In genomic region chr9:46158273-46158813, GRCm38 (mm10) we compare ENCODE assay signal across 19 mouse cellular contexts.
DNase-seq lines count a peak whose midpoint lies in the region; ATAC-seq and TF ChIP-seq lines count a peak whose summit lies in the region.
"Had no signal": no experiment of that assay in that cellular context is flagged by ENCODE, and none has a peak within 500 bp of the region (broad histone marks: within the 10 kb centered on the region; RNA-seq: fewer than 3 reads in every experiment).

No protein-coding gene starts in this region.

- no peak overlapping the region for H3K4me2 ChIP-seq in liver, embryonic 16.5 days (ENCODE audit: low read depth, low read length)
- no peak overlapping the region for H3K4me2 ChIP-seq in liver, embryonic 12.5 days
- no peak overlapping the region for H3K4me2 ChIP-seq in lung, embryonic 15.5 days
- H3K4me2 ChIP-seq: forebrain, embryonic 13.5 days; heart, embryonic 12.5 days; midbrain, embryonic 13.5 days; neural tube, embryonic 15.5 days had no signal

- no peak overlapping the region for H3K4me3 ChIP-seq in liver, embryonic 16.5 days (ENCODE audit: low read depth, low read length)
- no peak overlapping the region for H3K4me3 ChIP-seq in liver, embryonic 12.5 days
- H3K4me3 ChIP-seq in lung, embryonic 15.5 days: no peak overlapping the region
- H3K4me3 ChIP-seq in heart, adult 2 months: no peak overlapping the region
- H3K4me3 ChIP-seq: forebrain, embryonic 13.5 days; heart, embryonic 12.5 days; midbrain, embryonic 13.5 days; myocyte; neural tube, embryonic 15.5 days had no signal

- intact Hi-C loops in heart, adult 2 months (cut with DNase I): no loop called here

- H3K27me3 ChIP-seq in liver, embryonic 16.5 days (ENCODE audit: control insufficient read depth, insufficient read depth, low read depth, low read length): no peaks in the 10 kb centered on the region
- no peaks in the 10 kb centered on the region for H3K27me3 ChIP-seq in liver, embryonic 12.5 days (replicated peaks)
- H3K27me3 ChIP-seq in lung, embryonic 15.5 days: no peaks in the 10 kb centered on the region
- H3K27me3 ChIP-seq in splenic B cell, adult 2 months (ENCODE audit: control insufficient read depth, insufficient read depth, low read length, poor library complexity, severe bottlenecking): no peaks in the 10 kb centered on the region
- no peaks in the 10 kb centered on the region for H3K27me3 ChIP-seq in heart, adult 2 months (ENCODE audit: control insufficient read depth, insufficient read depth, low read length)
- H3K27me3 ChIP-seq: forebrain, embryonic 13.5 days; heart, embryonic 12.5 days; midbrain, embryonic 13.5 days; neural tube, embryonic 15.5 days had no signal

- H3K36me3 ChIP-seq in liver, embryonic 16.5 days (ENCODE audit: control insufficient read depth, insufficient read depth): no peaks in the 10 kb centered on the region
- peaks cover 12% of the 10 kb centered on the region; the same call in 1 of the 2 replicates for H3K36me3 ChIP-seq in liver, embryonic 12.5 days
- H3K36me3 ChIP-seq in lung, embryonic 15.5 days: no peaks in the 10 kb centered on the region
- H3K36me3 ChIP-seq in splenic B cell, adult 2 months (ENCODE audit: control insufficient read depth, insufficient read depth, low read length, poor library complexity, severe bottlenecking): no peaks in the 10 kb centered on the region
- peaks cover 12% of the 10 kb centered on the region for H3K36me3 ChIP-seq in heart, adult 2 months (ENCODE audit: control insufficient read depth, insufficient read depth, low read length)
- H3K36me3 ChIP-seq: neural tube, embryonic 15.5 days had no signal

- DNase-seq in kidney, adult 11 months: peak; percentile 22
- DNase-seq in kidney, postnatal 4 days: no peak
- peak; percentile 18 for DNase-seq in splenic B cell, adult 2 months (ENCODE audit: low read depth, low spot score)
- no peak for DNase-seq in right cerebral cortex, postnatal 25 days
- no peak for DNase-seq in heart, adult 2 months
- DNase-seq: adrenal gland, postnatal 10 days; cerebellum, adult 11-12 months; left cerebral cortex, postnatal 4 days; retina, postnatal 1 day; thymus, adult 18-20 months had no signal

- TF ChIP-seq CTCF in heart, adult 2 months (IDR thresholded peaks at IDR 0.05): no peak

- 0 out of 2 replicates have a peak, but pooled peaks cover 1% of the 10 kb centered on the region for H3K79me2 ChIP-seq in heart, adult 2 months (replicated peaks; ENCODE audit: control insufficient read depth, insufficient read depth, low read length)

- H3K27ac ChIP-seq in liver, embryonic 16.5 days (ENCODE audit: low read length): no peak overlapping the region
- no peak overlapping the region for H3K27ac ChIP-seq in liver, embryonic 12.5 days
- no peak overlapping the region for H3K27ac ChIP-seq in lung, embryonic 15.5 days
- H3K27ac ChIP-seq in heart, adult 2 months: no peak overlapping the region
- H3K27ac ChIP-seq: forebrain, embryonic 13.5 days; macrophage; midbrain, embryonic 13.5 days; neural tube, embryonic 15.5 days had no signal

- TF ChIP-seq POLR2A in heart, adult 2 months (IDR thresholded peaks at IDR 0.05; ENCODE audit: insufficient read depth, low read depth, low read length): no peak

- H3K9ac ChIP-seq in liver, embryonic 16.5 days (ENCODE audit: low read depth, low read length): no peak overlapping the region
- H3K9ac ChIP-seq in liver, embryonic 12.5 days: no peak overlapping the region
- H3K9ac ChIP-seq in lung, embryonic 15.5 days: no peak overlapping the region
- no peak overlapping the region for H3K9ac ChIP-seq in heart, adult 2 months (ENCODE audit: low read depth, low read length)
- H3K9ac ChIP-seq: forebrain, embryonic 13.5 days; heart, embryonic 12.5 days; midbrain, embryonic 13.5 days; neural tube, embryonic 15.5 days had no signal

- ATAC-seq in liver, embryonic 16.5 days (ENCODE audit: low read depth): peak; percentile 68
- ATAC-seq in liver, embryonic 12.5 days: no peak
- ATAC-seq in lung, embryonic 15.5 days (ENCODE audit: borderline replicate concordance, extremely low read depth, low FRiP score, low TSS enrichment): peak; percentile 59; the same call in 1 of the 2 replicates
- ATAC-seq: forebrain, embryonic 13.5 days; midbrain, embryonic 13.5 days had no signal

- TF ChIP-seq EP300 in heart, adult 2 months (IDR thresholded peaks at IDR 0.05; ENCODE audit: insufficient read depth, low read depth, low read length): no peak

- 59% methylated on average over 4 of the region's 4 CpGs for WGBS in liver, embryonic 16.5 days (ENCODE audit: insufficient replicate concordance)
- WGBS in liver, embryonic 12.5 days (ENCODE audit: insufficient replicate concordance): 75% methylated on average over 4 of the region's 4 CpGs
- 47% methylated on average over 4 of the region's 4 CpGs for WGBS in lung, embryonic 15.5 days
- WGBS in heart, adult 2 months: 87% methylated on average over 4 of the region's 4 CpGs

- H3K9me3 ChIP-seq in liver, embryonic 16.5 days (replicated peaks; ENCODE audit: control insufficient read depth, low read length): no peaks in the 10 kb centered on the region
- H3K9me3 ChIP-seq in liver, embryonic 12.5 days (replicated peaks): no peaks in the 10 kb centered on the region
- no peaks in the 10 kb centered on the region for H3K9me3 ChIP-seq in lung, embryonic 15.5 days
- H3K9me3 ChIP-seq: forebrain, embryonic 13.5 days; heart, embryonic 12.5 days; midbrain, embryonic 13.5 days; neural tube, embryonic 15.5 days had no signal

- H3K4me1 ChIP-seq in liver, embryonic 16.5 days (ENCODE audit: control insufficient read depth, low read depth, low read length): no peaks in the 10 kb centered on the region; the same call in 1 of the 2 replicates
- H3K4me1 ChIP-seq in liver, embryonic 12.5 days: peaks cover 11% of the 10 kb centered on the region
- peaks cover 24% of the 10 kb centered on the region for H3K4me1 ChIP-seq in lung, embryonic 15.5 days
- peaks cover 12% of the 10 kb centered on the region for H3K4me1 ChIP-seq in heart, adult 2 months (ENCODE audit: control insufficient read depth, insufficient read depth, low read length)
- H3K4me1 ChIP-seq: forebrain, embryonic 13.5 days had no signal

Comparison
In these comparisons a context has a peak if more than half of its experiments do, and no peak if none do; other contexts are left out.
1. DNase-seq: peak in kidney, adult 11 months (single experiment) and splenic B cell, adult 2 months (single experiment); none in kidney, postnatal 4 days (0 of 2), right cerebral cortex, postnatal 25 days (single experiment) and heart, adult 2 months (0 of 2).